Mouse (Mus musculus) left cerebral cortex, adult 8-10 months (tissue): Measurements from ENCODE around the gene Dcaf7. TPM values are rescaled to one million over a fixed set of nuclear protein-coding genes. Genes with fewer than 3 reads are reported as not detected.
"Not testable (repeated sequence)": the region's sequence is repeated elsewhere in the genome, so short reads cannot be mapped to it uniquely, and the experiment has no call there.

Experiments used
- DNase-seq, 2 experiments: peaks; one replicate each; pipeline ENCODE4 v3.0.0; 2022; ENCODE audit warnings: low spot score in 2 of 2
- total RNA-seq, 4 experiments: library from RNA; stranded (reverse); gene quantifications; 2 replicates each; pipeline ENCODE4 v1.2.4; 2022

The Dcaf7 gene
- total RNA-seq, 4 experiments from 2014 or later, result 126 to 137 (median 132) TPM

DNA sequence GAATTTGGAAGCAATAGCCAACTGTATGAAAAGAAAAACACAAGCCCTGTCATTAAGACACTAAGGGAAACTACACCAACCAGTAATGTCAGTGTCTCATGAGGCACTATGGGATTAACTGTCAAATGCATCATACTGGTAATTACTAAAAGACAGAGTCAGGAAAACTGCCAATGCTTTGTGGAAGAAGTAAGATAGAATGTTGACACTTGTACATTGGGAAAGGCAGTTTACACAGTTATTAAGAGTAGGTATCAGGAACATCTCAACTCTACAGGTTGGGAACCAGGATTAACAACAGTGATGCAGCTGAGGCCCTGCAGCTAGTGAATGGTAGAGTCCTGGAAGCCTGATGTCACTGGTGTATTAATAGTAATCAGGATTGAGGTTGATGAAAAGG is 7.7 kb downstream of the Dcaf7 start:
- DNase-seq, result no peak

DNA sequence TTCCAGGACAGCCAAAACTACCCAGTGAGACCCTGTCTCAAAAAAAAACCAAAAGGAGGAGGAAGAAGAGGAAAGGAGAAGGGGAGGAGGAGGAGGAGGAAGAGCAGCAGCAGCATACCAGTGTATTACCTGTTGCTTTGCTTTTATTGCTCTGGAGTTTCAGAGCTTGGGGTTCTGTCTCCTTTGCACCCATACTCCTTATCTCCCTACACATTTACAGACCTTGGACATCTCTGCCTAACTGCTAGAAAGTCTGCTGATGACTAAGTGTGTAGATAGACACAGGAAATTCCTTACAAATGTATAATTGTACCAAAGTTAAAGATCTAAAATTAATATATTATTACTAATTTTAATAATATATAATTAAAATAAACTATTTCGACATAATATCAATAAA is 8.6 kb downstream of the Dcaf7 start:
- DNase-seq, result no peak

DNA sequence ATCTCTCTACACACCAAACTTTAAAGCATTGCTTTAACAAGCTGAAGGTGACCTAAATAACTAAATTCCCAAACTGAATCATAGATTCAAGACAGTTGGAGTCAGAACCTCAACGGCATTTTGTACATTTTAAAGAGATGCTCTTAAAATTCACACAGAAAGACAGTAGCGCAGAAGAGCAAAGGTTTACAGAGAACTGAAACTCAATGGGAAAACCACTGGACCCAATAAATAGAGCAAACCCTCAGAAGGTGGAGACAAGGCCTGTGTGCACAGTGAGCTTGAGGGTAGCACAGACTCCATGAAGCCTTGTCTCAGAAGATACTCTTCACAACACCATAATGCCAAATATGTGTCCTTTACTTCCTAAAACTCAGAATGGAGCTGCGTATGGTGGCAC is 9.1 kb downstream of the Dcaf7 start:
- no peak for DNase-seq

DNA sequence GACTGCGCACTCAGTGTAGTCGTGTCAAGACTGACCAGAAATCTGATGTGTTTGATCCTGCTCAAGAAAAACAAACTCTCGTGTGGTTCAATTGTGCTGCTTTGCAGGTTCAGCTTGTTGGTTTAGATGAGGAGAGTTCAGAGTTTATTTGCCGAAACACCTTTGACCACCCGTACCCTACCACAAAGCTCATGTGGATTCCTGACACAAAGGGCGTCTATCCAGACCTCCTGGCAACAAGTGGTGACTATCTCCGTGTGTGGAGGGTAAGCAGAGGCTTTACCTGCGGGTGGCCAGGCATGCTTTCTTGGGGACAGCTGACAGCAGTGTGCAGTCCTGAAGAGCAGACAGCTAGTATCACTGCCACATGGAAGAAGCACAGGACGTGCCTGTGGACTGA is 9.9 kb downstream of the Dcaf7 start:
- DNase-seq, result no peak

DNA sequence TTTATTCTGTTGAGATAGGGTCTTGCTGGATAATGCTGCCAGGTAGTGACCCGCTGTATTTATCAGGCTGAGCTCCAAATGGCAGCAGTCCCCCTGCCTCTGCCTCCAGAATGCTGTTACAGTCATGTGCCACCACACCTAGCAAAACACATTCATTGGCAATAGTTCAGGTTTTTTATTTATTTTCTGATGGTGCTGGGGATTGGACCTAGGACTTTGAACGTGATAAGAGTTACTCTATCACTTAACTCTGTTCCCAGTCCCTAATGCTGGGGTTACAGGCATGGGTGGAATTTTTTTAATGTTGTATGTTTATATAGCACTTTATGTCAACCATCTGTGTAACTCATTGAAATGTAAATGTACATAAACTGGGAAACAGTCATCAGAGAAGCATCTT is 17.2 kb downstream of the Dcaf7 start:
- DNase-seq, result no peak

DNA sequence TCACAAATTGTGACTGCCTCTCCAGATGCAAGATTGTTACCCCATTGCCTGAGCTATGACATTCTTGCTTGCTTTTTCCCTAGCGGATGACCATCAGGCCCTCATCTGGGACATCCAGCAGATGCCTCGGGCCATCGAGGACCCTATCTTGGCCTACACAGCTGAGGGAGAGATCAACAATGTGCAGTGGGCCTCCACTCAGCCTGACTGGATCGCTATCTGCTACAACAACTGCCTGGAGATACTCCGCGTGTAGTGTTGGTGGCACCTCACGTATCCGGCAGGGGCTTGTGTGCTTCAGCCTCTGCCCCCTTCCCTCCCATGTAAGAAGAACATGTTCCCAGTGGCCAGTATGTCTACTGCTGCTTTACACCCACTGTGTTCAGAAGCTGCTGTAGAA is 17.9 kb downstream of the Dcaf7 start:
- no peak for DNase-seq

DNA sequence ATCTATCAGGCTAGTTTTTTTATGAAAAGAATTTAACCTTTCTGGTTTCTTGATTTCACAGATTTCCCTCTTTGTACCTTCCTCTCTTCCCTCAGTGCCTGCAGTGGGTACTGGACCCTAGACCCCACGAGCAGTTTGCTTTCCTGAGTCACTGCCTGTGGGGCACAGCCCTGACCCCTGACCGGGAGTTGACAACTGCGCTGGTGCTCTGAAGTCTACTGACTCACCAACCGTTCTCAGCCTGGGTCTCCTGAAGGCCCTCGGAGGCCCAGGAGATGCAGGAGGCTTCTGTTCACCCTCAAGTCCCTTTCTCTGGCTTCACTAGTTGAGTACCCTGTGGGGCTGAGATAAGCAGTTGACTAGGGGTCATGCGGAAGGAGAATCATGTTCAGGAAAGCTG is 18.7 kb downstream of the Dcaf7 start:
- DNase-seq, result no peak

DNA sequence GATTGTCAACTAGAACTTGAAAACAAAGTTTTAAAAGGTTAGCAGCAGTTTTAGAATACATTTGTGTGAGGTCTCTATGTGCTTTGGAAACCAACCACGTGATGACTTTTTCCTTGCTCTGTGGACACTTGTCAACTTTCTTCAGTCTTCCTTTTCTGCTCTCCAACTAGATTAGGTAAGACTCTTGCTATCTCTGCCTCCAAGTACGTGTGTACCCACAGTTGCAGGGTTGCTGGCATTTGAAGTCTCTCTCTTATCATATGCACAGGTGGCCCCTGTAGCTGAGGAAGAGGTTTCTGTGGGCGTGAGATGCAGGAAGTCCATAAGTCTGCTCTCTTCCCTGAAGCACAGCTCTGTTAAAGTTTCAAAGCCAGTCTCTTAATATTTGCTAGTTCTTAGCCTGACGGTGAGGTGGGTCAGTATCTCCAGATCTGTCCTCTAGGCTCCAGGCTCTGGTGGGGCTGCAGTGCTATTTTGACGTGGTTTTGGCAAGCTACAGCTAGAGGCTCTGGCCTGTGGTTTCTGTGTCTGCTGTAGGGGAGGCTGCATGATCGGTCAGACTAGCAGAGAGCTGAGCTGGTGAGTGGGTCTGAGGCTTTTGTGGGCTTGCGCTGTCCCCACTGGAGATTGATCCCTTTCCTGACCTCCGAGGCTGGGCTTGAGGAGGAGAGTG is 20.3 kb downstream of the Dcaf7 start:
- no peak for DNase-seq

DNA sequence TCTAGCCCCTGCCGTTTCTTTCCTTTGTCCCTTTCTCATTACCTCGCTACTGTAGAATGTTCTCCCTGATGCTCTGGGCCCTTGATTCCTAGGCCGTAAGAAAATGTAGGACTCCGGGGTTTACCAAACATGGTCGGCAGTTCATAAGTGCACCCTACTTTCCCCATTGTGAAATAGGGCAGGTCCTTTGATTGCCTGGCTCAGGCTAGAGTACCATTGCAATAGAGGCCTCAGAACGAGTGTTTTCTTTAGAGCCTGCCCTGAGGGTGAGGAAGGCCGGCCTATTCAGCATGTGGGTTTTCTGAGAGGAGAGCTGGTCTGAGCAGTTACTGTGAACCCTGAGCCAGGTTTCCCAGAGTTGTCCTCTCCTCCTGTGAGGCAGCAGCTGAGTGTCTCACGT is 21.3 kb downstream of the Dcaf7 start:
- DNase-seq, result no peak

DNA sequence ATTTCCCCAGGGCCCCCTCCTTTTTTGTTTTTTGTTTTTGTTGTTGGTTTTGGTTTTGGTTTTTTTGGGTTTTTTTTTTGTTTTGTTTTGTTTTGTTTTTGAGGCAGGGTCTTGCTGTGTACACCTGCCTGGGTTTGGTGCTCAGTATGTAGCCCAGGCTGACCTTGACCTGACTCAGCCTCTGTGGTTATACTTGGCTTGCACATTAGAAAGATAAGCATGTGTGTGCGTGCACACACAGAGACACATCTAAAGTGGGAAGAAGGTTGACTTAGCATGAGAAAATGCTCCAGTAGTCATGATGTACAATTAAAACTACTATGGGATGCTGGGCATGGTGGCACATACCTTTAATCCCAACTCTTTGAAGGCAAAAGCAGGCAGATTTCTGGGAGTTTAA is 23.9 kb downstream of the Dcaf7 start:
- no peak for DNase-seq

DNA sequence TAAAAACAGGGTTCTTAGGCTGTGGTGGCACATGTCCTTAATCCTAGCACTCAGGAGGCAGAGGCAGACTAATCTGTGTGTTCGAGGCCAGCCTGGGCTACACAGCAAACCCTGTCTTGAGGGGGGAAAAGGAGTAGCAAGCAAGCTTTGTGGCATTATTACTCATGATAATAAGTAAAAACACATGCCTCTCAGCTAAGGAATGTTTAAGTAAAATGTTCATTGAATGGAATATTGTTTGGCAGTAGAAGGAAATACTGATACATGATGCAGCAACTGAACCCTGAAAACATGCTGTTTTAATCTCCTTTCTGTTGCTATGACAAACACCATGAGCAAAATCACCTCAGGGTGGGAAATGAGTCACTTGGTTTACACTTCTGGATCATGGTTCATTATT is 24.6 kb downstream of the Dcaf7 start:
- no peak for DNase-seq

DNA sequence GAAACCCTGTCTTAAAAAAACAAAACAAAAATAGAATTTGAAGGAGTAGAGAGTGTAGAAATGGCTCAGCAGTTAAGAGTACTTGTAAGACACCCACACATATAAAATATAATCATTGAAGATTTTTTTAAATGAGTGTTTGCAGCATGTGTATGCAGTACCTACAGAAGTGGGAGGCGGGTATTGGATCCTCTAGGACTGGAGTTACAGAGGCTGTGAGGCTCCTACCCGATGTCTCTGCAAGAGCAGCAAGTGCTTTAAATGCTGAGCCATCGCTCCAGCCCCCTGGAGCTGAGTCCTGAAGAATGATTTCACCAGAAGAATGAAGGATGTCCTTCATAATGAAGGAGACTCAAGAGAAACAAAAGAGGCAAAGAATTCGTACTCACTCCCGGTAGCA is 27.1 kb downstream of the Dcaf7 start:
- no peak for DNase-seq

DNA sequence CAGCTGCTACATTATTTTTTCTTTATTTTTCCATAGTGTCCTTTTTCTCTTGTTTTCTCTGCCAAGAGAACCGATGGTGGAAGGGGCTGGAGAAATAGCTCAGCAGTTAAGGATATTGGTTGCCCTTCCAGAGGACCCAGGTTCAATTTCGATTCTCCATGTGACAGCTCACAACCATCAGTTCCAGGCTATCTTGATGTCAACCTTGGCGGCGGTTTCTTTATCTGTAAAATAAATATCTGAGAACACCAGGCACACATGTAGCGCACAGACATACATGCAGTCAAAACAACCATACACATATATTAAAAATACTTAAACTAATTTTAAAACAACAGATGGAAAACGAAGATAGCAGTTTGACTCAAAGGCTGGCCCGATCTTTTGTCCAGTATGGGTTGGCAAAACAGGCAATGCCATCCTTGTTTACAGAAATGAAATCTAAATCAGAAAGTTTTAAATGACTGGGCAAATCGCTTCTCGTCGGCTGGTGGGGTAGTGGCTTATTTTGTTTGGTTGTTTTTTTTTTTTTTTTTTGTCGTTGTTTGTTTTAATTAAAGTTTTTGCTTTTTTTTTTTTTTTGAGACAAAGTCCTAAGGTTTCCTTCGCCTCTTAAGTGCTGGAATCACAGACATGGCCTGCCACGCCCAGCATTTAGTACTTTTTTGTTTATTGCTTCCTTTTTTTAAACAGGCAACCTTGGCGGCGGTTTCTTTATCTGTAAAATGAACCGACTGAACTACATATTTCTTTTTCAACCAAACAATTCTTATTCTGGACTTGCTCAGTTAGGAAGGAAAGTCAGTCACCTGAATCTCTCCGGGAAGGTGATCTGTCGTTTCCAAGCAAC is 28.6 kb downstream of the Dcaf7 start:
- no peak for DNase-seq

DNA sequence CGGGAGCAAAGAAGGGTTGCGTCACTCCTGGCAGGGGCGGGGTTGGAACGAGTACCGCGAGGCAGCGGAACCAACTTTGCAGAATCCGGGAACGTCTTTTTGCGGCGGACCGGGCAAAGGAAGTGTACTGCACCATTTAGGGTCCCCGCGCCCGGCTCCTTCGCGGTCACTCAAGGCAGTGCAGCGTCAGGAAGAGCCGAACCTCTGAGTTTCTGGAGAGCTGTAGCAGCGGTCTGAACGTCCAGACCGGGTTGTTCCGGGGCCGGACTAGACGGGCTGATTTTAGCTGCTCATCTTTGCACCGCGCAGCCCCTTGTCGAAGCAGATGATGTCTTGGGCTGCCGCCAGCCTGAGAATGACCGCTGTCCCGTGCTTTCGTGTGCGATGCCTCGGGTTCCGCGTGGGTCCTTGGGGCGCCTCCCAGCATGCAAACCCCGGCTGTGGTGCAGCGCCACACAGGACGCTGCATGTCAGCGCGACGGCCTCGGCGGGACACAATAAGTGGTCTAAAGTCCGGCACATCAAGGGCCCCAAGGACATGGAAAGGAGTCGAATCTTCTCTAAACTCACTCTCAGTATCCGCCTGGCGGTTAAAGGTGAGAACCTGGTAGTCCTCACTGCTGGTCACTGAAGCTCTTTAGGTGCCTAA is 29.4 kb downstream of the Dcaf7 start, which contains the start of gene Taco1:
TSS of gene Taco1 (plus strand) at position 139 of the 649 bp plus-strand sequence.
- DNase-seq, result peak; percentile 89 to 95

DNA sequence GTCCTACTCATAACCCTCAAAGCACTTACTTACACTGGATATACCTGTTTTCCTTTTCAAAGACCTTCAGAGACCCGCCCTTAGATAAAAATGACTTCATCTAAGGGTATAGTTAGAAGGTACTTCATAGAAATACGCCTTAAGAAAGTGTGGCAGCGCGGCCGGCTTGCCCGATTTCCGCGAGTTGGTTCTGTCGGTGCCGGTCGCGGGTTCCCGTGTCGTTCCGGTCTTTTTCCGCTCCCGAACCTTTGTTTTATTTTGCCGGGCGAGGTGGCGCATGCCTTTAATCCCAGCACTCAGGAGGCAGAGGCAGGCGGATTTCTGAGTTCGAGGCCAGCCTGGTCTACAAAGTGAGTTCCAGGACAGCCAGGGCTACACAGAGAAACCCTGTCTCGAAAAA is 29.9 kb downstream of the Dcaf7 start:
- DNase-seq, result not testable (repeated sequence)

DNA sequence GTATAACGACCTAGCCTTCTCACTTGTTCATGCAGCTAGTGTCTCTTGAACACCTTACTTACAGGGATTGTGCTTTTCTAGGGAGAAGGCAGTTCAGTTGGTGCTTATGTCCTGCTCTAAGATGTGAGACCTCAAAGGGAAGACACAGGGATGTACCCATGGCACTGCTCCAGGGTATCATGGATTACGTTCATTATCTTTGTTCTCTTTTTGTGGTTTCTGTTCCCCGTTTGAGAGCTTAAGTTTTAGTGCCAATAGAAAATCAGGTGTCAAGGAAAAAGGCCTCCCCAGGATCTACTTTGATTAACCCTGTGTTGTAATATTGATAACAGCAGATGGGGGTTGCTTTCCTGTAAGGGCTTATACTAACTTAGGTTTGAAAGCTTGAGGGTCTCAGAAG is 37.1 kb downstream of the Dcaf7 start:
- DNase-seq, result no peak

DNA sequence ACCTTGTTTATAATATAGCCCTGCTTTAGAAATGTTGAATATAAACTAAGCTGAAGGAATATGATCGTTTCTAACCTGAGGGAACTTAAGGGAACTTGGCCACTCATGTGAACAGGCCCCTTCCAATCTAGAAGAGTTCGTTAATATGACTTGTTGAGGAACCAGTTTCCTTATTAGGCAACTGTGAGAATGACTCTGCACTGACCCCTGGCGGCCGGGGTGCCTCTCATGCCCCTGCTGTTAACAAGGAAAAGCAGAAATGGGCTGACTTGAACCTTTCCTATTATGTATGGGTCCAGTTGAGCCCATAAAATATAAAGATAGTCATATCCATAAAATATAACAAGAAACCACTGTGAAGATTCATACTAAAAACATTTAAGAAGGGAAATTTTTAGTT is 39.6 kb downstream of the Dcaf7 start:
- DNase-seq, result peak in 1 of 2 experiments; percentile 34

DNA sequence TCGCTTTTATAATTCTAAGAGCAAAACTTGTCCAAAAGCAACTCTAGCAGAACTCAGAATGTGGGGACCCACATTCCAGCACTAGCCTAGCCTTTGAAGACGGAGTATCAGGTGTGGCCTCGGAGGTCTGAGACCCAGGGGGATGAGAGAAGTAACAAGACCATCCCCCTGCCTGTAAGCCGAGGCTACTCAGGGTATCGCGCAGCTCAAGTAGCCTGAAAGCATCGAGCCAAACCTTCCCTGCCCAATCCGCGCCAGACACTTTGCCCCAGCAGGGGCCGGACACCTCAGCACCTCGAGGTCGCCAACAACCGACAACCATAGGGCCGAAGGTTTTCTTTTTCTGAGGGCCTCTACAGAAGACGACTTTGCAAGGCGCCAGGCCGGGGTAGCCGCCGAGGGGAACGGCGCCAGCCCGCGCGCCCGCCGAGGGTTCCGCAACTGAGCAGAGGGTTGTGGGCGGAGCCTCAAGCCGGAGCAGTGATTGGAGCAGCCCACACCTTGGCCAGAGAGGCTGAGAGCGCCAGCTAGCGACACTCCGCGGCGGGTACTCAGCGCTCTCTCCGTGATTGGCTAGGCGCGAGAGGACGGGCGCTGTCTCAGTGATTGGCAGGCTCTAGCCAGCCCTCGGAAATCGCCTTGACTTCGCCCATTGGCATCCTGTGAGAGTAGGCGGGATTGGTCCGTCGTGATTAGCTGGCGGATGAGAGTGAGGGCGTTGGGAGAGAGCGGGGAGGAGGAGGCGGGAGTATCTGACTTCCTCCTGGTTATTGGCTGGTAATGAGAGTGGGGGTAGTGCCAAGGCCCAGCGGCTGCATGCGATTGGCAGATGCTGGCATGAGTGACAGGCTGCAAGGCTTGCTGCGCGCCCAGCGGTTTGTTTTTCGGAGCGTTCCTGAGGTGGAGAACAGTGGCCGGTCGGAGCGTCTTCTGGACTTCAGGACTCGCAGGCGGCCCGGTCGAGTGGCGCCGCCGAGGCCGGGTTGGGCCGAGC is 47.3 kb downstream of the Dcaf7 start, which contains the start of gene Map3k3:
TSS of gene Map3k3 (plus strand) at position 906 of the 994 bp plus-strand sequence.
- peak; percentile 95 to 100 for DNase-seq

DNA sequence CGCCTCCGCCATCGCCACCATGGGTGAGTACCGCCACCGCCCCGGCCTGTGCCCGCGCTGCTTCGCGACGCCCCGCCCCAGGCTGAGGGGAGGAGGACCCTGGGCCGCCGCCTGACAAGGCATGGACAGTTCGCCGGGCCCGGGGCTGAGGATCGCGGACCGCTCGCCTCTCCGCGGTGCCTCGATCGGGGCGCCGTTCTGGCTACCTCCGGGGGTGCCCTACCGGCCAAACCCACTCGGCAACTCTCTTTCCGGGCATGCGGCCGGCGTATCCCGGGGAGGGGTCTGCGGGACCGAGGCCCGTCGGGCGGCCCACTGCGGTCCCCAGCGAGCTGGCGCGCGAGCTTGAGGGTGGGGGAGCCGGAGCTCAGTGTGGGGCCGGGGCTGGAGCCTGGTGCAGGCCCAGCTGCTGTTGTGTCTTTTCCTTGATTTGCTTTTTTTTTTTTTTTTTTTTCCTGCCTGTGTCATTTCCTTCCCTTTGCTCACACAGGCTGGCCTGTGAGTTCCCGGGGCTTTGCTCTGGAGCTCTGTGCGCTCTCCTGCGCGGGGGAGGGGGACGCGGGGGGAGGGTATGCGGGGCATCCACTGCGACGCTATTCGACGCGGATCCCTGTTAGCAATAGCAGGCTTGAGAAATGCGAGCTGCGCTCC is 48.4 kb downstream of the Dcaf7 start:
- DNase-seq, result peak; percentile 44 to 58

DNA sequence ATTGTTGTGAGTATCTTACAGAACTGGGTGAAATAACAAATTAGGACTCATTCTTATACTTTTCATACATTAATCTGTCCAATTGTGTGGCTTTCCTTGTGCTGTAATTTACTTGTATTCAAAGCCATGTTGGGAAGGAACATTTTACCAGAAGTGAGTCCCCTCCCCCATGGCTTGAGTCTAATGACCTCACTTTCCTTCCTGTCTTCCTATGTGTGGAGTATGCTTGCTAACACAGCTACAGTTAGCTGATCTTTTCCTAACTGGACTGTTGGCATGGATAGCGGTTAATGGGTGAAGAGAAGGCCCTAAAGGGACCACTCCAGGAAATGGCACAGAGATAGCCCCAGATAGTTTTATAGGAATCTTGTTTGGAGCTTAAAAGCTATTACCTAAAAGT is 61.6 kb downstream of the Dcaf7 start:
- DNase-seq, result no peak

DNA sequence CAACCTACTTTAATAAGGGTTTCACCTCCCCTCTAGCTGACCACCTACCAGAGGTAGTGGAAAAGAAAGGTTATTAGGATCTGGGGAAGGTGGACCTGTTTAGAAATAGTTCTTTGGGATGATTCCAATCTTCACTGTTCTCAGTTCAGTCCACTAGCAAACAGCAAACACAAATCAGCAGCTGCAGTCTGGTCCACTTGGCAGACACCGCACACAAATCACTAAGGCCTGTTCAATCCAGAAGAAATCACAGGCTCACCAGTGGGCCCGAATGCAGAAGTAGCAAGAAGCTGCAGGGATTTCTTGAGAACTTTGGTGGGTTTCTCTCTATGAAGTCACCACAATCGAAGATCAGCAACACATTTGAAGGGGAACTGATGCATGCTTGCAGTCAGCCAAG is 66.2 kb downstream of the Dcaf7 start:
- no peak for DNase-seq
